Mouse (Mus musculus): ENCODE measurements around the gene Ube2a.
"Not testable (repeated sequence)": the region's sequence is repeated elsewhere in the genome, so short reads cannot be mapped to it uniquely, and the experiment has no call there.

Ube2a gene

DNA sequence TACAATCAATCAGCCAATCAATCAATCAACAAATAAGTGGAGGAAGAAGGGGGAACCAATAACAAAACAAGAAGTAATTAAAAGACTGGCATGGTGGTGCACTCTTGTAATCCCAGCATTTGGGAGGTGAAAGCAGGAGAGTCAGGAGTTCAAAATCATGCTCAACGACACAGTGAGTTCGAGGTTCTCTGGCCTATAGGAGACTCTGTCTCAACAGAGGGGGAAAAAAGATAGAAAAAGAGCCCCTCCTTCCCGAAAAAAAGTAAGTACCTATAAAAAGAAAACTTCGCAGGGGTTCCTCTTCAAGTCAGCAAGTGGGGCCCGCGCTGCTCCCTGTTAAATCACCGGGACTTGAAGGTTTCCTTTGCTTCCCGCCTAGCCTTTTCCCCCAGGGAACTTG, at the start of gene Ube2a, which contains the start of gene C330007P06Rik:
TSS of gene Ube2a (plus strand) at position 136 of the 400 bp plus-strand sequence.
TSS of gene C330007P06Rik (minus strand) at position 347 of the 400 bp plus-strand sequence.
- no peak for DNase-seq (ENCODE audit: low spot score)

DNA sequence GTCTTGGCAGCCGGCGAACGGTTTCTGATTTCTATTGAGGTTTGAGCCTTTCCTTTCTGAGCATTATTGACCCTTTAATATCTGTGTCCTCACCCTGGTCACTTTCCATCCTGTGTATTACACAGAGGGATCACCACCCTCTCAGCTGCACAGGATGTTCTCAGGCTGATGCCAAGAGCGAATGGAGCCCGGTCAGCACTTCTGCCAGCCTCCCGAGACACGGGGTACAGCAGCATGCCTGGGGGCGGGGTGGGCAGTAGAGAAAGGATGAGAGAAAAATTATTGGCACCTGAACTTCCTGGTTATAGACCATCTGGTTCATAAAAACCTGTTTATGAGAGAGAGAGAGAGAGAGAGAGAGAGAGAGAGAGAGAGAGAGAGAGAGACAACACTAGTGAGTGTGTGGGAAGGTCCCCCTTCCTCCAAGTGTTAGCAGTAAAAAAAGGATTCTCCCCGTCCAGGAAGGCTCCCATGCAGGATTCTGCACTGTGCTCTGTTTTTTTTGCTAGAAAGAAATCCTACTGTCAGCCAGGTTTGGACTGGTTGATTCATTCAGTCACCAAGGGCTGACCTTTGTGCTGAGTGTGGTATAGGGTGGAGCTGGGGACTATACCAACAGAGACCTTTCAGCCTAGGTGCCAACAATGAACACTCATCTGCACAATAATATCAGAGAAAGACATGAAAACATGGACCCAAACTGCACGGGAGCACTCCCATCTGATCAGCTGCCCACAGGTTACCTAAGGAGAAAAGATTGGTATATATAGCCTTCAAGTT, 49.6 kb upstream of the Ube2a start:
- no peak for DNase-seq (ENCODE audit: low spot score)

DNA sequence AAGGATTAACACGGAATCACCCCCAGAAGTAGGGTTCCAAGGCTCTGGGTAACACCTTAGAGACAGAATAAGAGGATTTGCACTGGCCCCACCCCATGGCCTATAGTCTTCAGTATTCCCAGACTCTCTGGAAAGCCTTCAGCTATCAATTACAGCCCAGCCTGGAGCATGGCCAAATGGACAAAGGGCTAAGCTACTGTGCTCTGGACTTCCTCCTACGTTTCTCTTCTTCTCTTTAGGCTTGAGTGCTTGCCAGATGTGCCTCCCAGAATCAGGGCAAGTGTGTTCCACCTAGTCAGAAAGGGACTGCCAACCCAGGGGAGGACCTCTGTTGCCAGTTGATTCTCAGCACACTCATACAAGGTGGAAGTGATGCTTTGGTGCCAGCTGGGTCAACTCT, 48.7 kb upstream of the Ube2a start:
- no peak for DNase-seq (ENCODE audit: low spot score)

DNA sequence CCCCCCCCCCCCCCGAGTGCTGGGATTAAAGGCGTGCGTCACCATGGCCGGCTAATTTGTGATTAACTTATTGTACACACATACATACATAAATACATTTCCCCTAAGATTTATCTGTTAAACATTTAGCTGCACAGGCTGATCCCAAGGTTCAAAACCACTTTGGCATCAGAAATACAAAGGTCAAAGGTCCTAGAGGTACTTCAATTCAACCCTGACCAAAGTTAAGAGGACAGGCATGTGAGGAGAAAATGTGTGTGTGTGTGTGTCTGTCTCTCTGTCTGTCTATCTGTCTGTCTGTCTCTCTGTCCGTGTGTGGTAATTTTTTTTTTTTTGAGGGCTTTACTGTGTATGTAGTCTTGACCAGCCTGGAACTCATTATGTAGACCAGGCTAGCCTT, 46.8 kb upstream of the Ube2a start:
- no peak for DNase-seq (ENCODE audit: low spot score)

DNA sequence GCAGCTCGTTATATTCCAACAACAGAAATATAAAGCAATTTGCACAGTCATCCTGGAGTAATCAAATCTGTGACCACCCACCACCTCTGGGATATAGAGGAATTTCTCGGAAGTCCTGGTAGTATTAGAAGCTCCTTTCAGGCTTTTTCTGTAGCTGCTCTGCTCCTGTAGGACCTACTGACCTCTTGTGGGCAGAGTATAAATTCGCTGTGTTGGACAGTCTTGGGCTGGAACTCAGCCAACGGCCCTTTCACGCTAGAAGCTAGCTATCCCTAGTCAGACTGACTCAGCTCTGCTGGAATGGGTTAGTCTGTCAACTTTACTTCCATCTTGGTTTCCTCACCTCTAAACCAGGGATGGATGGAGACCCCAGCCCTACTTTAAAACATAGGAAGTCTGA, 43.4 kb upstream of the Ube2a start:
- peak; percentile 11 for DNase-seq (ENCODE audit: low spot score)

DNA sequence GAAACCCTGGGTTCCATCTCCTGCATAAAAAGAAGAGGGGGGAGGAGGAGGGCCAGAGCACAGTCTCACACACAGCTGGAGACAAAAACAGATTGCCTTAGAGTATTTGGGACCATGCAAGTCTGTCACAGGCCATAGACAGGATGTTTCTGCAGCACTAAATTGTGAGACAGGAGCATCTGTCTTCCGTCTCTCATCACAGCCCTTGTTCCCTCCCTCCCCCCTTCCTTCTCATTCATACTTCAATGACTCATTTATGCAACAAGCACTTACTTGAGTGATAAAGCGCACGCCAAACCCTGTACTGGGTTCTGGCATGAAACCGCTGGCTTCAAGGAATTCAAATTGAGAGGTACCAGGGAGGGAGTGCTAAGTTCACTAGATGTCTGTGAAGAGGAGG, 42.1 kb upstream of the Ube2a start:
- DNase-seq (ENCODE audit: low spot score), result no peak

DNA sequence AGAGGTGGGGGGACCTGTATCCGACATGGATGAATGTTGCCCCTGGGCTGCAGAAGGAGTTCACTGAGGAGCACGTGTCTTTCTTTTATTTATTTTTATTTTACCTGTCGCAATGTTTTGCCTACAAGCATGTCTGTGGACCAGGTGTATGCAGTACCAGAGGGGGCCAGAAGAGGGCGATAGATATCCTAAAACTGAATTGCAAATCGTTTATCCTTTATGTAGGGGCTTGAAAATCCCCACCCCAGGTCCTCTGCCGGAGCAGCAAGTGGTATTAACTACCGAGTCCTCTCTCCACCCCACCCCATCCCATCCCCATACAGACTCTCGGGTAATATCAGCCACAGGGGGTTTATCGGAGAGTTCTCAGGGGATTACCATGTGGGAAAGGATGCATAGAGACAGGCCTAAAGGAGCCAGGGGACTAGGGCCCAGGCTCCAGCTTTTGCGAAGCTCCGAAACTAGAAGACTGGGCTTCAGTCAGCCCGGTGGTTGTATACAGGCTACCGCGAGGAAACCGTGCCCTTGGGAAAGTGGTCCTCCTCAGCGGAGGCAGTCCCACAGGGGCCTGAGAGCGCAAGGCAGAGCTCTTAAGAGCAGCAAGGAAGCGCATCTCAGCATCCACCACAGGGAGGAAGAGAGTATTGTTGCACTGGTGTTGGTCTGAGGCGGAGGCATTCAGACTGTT, 40.2 kb upstream of the Ube2a start:
- peak; percentile 13 for DNase-seq (ENCODE audit: low spot score)

DNA sequence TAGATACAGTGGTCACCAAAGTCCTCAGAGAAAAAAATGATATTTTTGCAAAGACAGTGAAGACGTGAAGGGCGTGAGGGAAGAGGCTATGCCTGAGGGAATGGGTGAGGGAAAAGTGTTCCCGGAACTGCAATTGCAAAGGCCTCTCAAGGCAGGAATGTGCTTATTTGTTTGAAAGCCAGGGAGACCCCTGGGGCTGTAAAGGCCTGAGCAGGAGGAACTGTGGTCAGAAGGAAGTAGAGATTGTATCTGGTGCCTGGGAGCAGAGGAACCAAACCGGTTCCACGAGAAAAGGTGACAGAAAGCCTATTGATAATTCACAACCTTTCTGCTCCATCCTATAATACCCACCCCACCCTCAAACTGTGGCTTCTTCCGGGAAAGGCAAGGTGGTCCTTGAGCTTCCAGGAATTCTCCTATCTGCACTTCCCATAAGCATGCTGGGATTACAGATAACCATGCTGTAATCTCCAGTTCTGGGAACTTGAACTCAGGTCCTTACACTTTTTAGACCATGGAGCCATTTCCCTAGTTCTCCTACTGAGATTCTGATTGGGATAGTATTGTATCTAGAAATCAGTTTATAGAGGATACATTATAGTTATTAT, 36.5 kb upstream of the Ube2a start:
- no peak for DNase-seq (ENCODE audit: low spot score)

DNA sequence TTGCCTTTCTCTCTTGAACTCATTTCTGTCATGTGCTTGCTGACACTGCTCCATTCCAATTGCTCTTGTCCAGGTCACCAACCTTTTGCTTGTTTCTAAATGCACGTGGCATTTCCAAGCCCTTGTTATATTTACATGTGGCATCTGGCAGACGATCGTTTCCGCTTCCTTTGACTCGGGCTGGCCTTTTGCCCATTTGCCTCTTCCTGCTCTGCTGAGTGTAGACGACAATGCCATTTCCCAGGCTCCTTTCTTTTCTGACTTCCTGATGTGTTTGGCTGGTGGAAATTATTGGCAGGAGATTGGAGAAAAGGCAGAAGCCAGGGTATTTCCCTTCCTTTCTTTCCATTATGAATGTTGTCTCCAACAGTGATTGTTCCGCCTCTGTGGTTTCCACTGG, 34.3 kb upstream of the Ube2a start:
- DNase-seq (ENCODE audit: low spot score), result no peak

DNA sequence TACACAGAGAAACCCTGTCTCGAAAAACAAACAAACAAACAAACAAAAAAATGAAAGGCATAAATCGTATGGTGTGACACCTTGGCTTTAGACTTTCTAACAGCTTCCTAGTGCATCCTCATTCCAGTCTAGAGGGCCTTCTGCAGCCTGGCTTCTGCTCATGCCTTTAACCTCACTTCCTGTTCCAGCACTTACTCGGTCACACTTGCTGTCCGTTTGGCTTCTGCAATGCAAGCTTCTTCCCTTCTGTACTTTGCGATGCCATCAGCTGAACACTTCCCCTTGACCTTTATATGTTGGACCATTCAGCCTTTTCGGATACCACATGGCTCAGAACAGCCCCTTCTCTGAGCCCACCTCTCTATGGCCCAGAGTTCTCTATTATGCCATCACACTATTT, 32.0 kb upstream of the Ube2a start:
- no peak for DNase-seq (ENCODE audit: low spot score)

DNA sequence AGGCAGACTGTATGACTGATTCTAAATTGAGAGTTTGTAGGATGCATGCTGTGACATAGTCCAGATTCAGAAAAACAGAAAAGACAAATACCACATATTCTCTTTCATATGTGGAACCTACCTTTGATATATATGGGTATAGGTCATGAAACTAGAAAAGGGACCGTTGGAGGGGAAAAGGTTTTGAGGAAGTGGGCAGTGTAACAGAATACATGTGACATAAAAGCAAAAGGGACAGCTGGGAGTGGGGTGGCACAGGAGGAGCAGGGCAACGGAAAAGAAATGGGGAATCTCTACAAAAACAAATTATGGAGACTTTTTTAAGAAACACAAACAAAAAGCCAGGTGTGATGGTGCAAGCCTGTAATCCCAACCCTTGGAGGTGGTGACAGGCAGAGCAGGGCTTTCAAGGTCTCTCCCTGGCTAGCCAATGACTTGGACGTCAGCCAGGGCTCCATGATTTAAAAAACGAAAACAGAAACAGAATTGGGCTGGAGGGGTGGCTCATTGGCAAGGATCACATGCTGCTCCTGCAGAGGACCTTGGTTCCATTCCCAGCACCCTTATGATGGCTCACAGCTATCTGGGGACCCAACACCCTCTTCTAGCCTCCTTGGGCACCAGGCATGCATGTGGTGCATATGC, 30.2 kb upstream of the Ube2a start:
- no peak for DNase-seq (ENCODE audit: low spot score)

DNA sequence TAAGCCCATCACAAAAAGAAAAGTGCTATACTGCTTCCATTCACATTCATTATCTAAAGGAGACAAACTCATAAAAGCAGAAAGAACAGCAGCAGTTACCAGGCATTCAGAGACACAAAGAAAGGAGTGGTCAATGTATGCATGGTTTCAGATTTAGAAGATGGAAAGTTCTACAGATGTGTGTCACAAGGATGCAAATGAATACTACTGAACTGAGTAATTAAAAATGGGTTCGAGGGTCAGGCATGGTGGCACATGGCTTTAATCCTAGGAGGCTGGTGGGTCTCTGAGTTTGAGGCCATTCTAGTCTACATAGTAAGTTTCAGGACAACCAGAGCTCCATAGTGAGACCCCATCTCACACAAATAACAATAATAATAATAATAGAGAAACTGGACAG, 26.5 kb upstream of the Ube2a start:
- no peak for DNase-seq (ENCODE audit: low spot score)

DNA sequence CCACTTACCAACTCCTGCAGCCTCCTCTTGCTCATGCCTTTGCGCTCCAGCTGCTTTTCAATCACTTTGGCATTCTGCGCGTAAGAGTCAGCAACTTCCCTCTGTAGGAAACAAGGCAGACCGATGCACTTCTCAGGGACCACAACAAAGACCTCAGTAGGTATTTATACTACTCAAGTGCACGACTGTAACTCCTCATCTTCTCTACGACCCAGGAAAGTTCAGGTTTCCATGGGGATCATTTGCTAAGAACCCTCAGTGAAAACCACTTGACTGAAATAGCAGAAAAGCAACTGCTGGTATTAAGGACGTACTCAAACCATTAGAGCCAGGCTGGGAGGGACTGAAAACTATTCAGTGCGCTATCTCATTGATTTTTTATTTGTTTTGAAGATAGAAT, 21.1 kb upstream of the Ube2a start:
- no peak for DNase-seq (ENCODE audit: low spot score)

DNA sequence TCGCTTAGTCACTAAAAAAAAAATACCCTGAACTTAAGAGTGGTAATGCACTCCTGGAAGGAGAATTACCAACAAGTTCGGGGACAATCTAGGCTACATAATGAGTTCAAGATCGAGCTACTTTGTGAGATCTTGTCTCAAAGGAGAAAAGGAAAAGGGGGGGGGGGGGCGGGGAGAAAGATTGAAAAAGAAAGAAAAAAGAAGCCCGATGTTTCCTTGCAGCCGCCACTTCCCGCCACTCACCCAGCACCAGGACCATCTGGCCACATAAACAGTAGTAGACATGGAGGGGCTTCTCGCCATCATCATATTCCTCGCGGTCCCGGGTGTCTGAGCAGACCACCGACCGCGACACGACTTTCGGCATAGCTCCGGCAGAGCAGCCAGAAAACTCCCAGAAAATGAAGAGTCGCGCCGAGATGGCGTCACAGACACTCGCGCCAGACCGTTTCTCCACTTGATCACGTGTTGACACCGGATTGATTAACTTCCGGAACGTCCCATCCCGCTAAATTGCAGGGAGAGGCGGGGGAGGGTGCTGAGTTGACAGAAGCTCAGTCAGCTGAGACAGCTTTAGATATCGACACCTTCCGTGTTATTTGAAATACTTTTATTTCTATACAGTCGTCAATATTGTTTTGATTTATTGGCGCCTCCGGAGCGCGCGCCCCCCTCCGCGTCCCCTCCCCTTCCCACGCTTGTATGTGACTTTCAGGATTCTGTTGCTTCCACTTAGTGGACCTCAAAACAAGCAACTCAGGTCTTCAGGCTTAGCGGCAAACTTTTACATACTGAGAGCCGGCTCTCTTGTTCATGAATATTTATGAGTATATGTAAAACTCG, 9.7 kb upstream of the Ube2a start:
- peak; percentile 19 for DNase-seq (ENCODE audit: low spot score)

DNA sequence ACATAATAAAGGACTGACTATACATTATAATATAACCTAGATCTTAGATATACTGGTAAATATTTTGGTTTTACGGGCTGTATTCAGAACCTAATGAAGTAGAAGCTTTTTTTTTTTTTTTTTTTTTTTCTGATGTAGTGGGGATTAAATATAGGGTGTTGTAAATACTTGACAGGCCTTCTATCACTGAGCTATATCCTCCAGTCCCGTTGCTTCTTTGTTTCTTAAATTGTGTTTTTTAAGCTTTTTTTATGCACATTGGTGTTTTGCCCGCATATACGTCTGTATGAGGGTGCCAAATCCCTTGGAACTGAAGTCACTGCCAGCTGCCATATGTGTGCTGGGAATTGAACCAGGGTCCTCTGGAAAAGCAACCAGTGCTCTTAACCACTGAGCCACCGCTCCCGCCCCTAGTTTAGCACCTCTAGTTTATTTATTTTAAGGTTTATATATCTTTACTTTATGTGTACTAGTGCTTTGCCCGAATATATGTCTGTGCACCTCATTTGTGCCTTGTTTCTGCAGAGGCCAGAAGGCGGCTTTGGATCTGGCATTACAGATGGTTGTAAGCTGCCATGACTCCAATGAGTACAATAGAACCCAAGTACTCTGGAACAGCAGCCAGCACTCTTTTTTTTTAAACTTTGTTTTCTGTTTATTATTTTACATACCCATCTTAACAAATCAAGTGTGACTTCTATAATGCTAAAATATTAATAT, 8.9 kb upstream of the Ube2a start:
- DNase-seq (ENCODE audit: low spot score), result no peak

DNA sequence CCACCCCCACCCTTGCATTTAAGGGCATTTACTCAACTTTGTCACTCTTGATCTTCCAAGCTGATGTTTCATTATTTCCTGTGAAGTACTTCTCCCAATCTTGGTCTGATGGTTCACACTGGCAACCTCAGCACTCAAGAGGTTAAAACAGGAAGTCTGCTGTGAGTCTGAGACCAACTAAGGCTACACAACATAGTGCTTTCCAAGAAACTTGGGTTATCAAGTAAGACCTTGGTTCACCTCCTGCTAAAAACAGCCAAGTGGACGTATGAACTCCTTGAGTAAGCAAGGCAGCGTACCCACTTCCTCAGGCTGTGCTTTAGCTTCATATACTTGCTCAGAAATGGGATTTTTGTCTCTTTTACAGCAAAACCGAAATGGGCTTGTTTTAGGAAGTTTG, 3.3 kb upstream of the Ube2a start:
- no peak for DNase-seq (ENCODE audit: low spot score)

DNA sequence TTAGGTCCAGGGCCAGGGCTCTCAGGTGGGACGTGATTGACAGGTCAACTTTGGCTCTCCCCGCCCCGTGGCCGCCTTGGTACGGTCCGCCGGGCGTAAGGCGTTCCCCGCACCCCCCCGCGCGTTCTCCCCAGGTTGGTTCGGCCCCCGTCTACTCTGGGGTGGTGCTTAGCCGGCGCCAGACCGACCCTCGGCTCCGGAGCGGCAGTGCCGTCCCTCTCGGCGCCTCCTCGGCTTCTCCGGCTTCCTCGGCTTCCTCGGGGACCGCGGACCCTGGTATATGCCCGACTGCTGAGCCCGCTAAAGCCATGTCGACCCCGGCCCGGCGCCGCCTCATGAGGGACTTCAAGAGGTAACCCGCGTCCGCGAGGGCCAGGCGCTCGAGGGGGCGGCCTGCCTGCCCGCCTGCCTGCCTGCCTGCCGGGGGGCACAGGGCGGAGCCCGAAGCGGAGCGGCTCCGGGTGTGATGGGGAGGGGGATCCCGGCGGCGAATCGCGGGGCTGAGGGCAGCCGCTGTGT, 537 bp downstream of the Ube2a start:
- DNase-seq (ENCODE audit: low spot score), result peak; percentile 51

DNA sequence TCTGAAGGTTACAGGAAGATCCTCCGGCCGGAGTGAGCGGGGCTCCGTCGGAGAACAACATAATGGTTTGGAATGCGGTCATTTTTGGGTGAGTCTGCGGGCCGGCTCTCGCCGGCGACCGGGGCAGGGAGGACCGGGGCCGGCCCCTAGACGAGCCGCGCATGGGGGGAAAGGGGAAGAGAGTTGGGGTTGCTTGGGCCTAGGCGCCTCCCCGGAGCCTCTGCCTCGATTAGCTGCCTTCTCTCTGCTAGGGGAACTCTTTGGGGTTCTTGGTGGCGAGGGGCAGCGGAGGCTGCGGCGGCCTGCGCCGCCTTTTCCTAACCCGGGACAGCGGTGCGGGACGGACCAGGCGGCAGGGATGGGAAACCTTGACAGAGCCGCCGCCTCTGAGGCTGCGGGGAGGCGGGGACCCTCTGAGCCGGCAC, 1.0 kb downstream of the Ube2a start:
- DNase-seq (ENCODE audit: low spot score), result no peak

DNA sequence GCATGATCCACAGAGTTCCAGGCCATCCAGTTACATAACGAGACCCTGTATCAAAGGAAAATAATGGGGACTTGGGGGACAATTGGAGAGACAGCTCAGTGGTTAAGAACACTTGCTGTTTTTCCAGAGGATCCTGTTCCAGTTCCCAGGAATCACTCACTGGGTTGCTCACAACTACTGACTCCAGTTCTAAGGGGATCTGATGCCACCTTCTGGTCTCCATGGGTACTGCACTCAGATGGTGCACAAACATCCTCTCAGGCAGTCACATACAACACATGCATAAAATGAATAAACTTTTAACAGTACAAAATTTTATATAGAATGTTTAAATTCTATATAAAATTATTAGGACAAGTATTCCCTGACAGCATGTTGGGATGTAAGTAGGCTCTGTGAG, 11.0 kb downstream of the Ube2a start:
- no peak for DNase-seq (ENCODE audit: low spot score)

DNA sequence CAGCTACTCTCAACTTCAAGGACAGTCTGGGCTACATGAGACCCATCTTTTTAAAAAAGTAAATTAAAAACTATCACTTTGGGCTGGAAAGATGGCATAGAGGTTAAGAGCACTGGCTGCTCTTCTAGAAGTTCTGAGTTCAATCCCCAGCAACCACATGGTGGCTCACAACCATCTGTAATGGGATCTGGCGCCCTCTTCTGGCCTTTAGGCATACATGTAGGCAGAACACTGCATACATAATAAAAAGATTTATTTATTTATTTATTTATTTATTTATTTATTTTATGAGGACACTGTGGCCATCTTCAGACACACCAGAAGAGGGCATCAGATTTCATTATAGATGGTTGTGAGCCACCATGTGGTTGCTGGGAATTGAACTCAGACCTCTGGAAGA, 25.2 kb downstream of the Ube2a start:
- not testable (repeated sequence) for DNase-seq (ENCODE audit: low spot score)

DNA sequence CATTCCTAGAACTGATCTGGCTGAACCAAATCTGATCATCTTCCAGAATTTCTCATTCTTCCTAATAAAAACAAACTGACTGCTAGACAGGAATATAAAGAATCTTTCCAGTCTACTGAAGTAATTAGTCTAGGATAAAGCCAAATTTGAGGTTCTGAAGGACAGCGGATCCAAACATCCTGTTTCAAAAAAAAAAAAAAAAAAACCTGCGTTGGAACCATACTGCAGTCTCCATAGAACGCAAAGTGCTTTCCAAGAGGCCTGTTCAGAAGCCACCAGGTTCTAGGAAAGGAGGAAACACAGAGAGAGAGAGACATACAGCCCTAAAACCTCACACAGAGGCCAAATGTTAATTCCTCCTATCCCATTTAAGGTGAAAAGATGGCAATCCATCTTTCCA, 28.0 kb downstream of the Ube2a start:
- DNase-seq (ENCODE audit: low spot score), result no peak

All from urinary bladder, postnatal 10 days (tissue).